Mouse (Mus musculus) urinary bladder, postnatal 14 days (tissue): ENCODE measurements around the gene Pbx4.

Experiments
- DNase-seq: peaks from one replicate; pipeline ENCODE4 v3.0.0; 2021; ENCODE audit warnings: low spot score

Pbx4 gene

DNA sequence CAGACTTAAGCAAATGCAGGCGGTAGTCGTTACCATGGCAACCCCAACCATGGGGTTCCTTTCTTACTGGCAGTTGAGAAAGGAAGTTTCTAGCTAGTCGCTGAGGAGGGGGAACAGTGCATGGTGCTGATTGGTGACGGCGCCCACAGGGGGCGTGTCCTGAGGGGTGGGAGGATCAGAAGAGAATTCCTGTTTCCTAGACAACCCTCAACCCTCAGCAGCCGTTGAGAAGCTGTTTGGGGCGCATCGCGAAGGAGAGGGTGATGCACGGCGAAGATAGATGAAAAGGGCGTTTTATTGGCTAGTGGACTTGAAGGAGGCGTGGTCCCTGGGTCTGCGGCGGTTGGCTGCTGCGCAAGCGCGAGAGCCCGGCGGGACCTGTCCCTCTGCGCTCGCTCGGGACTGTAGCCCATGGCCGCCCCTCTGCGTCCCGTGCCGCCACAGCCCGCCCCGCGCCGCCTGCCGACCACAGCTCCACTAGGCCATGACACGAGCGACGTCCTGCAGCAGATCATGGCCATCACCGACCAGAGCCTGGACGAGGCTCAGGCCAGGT is at the start of gene Pbx4:
TSS of gene Pbx4 (plus strand) at position 194 of the 556 bp plus-strand sequence.
- DNase-seq: peak; percentile 72

DNA sequence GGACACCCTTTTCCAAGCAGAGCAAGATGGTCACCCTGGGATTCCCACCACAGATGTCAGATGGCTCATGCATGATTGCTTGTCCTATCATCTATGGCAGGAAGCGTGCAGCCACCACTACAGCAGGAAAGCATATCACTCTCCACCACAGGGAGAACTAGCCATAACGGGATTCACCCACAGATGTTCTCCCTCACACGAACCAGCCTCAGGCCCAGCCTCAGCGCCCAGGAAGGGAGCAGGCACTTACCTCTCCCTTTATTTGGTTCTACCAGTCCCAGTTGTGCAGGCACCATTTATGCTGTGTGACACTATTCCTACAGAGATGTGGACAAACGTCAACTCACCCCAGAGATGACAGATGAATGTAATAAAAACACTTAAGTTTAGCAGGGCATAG is 43.2 kb upstream of the Pbx4 start:
- peak; percentile 2 for DNase-seq

DNA sequence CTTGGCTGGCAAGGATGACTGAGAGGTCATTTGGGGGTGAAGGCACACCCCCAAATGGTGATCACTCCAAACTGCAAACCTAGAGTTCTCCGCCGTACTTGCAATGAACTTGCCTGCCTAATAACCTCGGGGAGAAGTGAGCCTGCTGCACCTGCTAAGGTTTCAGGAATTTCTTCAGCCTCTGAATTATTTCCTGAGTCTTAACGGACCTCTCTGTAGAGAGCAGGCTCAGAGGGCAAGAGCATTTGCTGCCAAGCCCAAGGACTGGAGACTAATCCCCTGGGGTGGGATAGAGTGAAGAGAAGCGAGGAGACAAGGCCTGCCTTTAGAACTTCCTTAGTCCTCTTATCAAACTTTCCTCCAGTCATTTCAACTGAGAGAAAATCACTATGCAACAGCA is 42.6 kb upstream of the Pbx4 start:
- peak; percentile 1 for DNase-seq

DNA sequence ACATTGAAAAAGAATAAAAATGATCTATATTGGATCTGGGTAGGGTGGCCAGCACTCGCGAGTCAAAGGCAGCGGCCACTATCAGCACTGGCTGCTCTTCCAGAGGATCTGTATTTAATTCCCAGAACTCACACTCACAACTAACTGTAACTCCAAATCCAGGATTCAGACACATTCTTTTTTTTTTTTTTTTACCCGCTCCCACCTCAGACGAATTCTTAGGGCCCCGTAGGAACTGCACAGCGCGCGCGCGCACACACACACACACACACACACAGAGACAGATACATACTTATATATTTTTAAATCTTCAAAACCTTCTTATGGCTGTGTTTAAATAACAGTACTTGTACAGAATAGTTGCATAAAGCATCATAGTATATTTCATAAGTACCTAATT is 41.9 kb upstream of the Pbx4 start:
- peak; percentile 2 for DNase-seq

DNA sequence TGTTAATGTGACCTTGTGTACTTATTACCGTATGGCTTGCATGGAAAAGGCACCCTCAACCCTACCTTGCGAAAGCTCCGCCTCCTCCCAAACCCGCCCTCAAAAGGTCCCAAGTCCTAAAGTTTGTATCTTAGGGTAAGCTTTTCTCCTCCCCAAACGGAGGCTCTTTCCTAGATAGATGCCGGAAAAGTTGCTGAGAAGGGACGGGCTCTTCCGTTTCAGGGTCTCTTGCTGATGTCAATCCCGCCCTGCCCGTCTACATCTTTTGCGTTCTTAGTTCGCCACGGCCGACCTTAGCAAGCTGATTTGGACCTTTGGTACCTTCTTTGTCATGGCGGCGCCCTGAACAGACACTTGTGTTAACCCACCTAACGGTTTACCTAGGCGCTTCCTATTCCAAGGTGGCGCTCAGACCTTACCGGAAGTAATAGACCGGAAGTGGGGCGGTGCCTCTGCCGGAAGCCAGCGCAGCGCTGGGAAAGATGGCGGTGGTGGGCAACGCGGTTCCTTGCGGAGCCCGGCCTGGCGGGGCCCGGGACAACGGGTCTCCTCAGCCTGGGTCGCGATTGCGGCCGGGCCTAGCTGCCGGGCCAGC is 41.4 kb upstream of the Pbx4 start, which contains the start of the genes Atp13a1 and Zfp866:
TSS of gene Atp13a1 (plus strand) at position 391 of the 595 bp plus-strand sequence.
TSS of gene Zfp866 (minus strand) at position 406 of the 595 bp plus-strand sequence.
- peak; percentile 91 for DNase-seq

DNA sequence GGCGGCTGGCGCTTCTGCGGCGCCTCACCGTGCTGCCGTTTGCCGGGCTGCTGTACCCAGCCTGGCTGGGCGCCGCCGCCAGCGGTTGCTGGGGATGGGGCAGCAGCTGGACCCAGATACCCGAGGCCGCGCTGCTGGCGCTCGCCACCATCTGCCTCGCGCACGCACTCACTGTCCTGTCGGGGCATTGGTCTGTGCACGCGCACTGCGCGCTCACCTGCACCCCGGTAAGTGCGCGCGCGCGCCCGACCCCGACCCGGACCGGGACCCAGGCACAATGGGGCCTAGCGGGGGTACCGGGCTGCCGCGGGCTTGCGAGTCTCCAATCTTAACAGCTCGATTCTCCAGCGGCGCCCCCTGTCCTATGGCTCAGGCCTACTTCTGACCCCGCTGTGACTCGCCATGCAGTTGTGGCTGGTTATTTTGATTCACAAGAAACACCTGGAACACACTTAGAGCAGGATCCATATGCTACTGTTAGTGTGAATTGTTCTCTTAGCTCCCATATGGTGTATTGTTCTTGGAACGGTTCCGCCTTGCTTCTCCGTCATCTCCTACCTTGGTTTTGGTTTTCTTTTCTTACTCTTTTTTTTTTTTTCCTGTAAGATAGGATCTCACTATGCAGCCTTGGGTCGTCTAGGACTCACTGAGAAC is 40.7 kb upstream of the Pbx4 start:
- peak; percentile 33 for DNase-seq

DNA sequence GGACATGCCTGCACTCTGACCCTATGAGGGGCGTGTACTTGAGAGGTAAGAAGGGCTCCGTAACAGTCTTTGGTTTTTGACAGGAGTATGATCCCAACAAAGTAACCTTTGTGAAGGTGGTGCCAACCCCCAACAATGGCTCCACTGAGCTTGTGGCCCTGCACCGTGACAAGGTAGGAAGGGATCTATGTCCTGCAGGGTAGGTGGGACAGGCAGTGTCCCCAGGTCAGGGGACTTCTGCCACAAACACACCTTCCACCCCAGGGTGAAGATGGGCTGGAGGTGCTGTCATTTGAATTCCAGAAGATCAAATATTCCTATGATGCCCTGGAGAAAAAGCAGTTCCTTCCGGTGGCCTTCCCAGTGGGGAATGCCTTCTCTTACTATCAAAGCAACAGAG is 38.6 kb upstream of the Pbx4 start:
- DNase-seq: no peak

DNA sequence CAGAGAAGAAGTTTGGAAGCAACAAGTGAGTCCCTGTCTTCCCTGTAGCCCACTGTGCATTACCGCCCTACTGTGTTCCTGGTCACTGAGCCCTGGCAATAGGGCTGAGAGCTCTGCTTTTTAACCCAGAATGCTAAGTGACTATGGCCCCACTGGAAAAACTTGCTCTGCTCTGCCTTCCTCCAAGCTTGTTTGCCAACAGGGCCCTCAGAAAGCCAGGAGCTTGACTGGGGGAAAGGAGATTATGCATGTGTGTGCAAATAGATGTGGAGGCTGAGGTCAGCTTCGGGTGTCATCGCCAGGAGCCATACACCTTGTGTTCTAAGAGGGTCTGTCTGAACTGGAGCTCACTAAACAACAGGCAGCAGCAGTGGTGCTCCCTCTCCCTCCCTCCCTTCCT is 38.2 kb upstream of the Pbx4 start:
- DNase-seq: peak; percentile 8

DNA sequence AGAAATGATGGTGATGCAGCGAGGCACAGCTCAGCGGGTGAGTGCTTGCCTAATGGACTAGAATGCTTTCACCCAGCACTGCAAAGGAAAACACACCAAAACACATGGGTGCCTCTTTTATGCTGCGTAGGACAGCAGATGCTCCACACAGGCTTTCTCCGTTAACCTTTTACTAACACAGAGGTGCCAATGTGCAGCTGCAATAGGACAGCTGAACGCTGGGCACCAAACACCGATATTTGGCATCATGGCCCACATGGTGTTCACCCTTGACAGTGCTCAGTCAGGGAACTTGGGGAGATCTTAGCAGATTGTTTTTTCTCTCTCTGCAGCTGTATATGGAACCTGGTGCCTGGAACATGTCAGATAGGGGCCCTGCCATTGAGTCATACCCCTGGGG is 37.4 kb upstream of the Pbx4 start:
- peak; percentile 2 for DNase-seq

DNA sequence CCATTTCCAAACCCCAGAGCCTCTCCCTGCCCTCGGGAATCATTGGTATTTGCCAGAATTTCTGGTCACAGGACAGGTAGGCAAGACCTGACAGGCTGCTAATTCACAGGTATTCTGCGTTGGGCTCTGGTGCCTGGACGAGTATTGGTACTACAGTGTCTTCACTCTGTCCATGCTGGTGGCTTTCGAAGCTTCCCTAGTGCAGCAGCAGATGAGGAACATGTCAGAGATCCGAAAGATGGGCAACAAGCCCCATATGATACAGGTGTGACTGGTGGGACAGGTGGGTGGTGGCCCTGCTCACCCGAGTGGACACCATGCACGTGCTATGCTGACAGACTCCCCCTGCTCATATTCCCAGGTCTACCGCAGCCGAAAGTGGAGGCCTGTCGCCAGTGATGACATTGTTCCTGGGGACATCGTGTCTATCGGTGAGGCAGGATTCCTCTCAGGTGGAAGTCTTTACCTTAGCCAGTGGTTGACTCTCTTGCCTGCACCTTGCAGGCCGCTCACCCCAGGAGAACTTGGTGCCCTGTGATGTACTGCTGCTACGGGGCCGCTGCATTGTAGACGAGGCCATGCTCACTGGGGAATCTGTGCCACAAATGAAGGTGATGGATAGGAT is 35.5 kb upstream of the Pbx4 start:
- peak; percentile 2 for DNase-seq

DNA sequence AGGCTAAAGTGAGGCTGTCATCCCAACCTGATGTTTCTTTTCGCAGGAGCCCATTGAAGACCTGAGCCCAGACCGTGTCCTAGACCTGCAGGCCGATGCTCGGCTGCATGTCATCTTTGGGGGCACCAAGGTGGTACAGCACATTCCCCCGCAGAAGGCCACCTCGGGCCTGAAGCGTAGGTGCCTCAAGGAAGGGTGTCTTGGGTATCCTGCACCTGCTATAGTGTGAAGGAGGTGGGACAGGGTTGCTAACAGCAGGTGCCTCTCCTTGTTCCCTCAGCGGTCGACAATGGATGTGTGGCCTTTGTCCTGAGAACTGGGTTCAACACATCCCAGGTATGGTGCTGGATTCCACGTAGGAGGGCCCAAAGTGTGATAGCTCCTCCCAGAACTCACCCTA is 34.6 kb upstream of the Pbx4 start:
- DNase-seq: peak; percentile 1

DNA sequence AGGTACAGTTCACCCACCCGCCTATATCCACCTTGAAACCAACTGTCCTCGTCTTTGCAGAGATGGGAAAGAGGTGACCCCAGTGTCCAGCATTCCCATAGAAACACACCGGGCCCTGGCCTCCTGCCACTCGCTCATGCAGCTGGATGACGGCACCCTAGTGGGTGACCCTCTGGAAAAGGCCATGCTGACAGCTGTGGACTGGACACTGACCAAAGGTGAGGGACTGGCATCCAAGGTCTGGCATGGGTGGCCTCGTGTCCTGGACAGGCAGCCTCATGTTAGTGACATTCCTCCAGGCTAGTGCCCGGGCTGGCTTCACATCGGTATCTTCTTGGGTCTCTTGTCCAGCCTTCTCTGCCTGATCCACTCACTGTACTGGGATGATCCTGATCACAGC is 33.0 kb upstream of the Pbx4 start:
- DNase-seq: peak; percentile 2

DNA sequence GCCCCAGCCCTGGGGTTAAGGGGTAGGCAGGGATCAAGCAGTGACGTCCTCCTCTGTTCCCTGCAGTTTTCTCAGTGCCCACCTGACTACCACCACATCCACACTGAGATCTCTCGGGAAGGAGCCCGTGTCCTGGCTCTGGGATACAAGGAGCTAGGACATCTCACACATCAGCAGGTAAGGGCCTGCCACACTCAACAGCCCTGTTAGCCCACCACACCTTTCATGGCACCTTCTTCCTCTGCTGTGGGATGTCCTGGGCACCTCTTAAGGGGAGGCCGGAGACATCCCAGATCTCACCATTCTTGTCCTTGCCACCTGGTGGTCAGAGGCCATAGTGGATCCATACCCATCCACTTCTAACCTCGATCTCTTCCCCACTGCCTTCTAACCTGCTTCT is 32.3 kb upstream of the Pbx4 start:
- DNase-seq: peak; percentile 1

DNA sequence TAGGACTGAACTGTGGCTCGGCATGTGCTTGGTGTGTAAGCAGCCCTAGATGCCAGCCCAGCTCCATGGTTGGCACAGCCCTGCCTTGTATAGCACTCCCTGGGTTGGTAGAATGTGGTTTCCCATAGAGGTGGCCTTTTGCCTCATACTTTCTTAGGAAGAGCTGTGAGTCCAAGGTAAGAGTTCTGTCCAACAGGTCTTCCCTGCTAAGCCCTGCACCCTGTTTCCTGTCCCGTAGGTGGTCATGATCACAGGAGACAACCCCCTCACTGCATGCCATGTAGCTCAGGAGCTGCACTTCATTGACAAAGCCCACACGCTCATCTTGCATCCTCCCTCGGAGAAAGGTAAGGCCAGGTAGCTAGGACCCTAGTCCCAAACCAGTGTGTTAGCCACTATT is 30.5 kb upstream of the Pbx4 start:
- DNase-seq: peak; percentile 1

DNA sequence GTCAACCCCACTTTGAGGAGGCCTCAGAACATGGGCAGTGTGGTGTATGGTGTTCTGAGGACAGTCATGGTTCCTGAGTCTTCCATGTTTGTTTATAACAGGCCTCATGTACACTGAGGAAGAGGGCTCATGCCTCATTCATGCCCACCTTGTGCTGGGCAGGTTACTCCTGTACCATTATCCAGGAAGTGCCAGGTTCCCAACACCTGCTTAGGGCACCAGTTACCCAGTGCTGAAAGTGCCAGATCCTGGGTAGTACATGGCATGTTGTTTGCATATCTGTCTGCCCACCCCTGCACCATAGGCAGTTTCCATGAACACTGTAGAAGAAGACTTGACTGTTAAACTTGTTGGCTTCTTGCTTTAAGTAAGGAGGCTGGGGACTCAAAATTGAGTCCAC is 30.1 kb upstream of the Pbx4 start:
- DNase-seq: no peak

DNA sequence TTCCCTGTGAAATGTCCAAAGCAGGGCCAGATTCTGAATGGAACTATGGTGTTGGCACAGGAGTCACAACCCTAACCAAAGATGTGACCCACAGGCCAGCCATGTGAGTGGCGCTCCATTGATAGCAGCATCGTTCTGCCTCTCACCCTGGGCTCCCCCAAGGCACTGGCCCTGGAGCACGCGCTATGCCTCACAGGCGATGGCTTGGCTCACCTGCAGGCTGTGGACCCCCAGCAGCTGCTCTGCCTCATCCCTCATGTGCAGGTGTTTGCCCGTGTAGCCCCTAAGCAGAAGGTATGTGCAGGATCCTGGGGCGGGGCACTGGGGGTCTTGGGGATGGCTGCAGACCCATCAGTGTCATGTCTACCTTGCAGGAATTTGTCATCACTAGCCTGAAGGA is 28.9 kb upstream of the Pbx4 start:
- no peak for DNase-seq

DNA sequence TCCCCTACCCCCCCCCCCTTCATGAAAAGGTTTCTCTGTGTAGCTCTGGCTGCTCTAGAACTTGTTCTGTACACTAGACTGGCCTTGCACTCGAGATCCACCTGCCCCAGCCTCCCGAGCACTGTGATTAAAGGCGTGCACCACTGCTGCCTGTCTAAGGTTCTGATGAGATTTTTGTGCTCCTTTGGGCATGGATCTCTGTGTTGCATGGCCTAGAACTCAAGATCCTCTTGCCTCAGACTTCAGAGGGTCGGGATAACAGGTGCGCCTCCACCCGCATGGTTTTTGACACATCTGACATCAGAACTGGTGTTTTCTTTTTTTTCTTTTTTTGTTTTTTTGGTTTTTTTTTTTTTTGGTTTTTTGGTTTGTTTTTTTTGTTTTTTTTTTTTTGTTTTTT is 27.8 kb upstream of the Pbx4 start:
- DNase-seq: no peak

DNA sequence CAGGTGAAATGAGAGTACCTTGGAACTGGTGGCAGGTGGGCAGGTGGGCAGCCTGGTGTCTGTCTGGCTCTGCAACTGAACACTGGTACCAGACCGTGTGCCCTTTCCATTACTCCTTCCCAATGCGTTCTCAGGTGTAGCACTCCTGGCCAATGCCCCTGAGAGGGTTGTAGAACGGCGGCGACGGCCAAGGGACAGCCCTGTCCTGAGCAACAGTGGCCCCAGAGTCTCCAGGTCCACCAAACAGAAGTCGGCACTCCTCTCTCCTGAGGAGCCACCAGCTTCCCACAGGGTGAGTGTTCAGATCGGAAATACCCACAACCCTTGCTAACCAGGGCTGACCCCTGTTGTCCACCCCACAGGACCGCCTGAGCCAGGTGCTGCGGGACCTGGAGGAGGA is 27.2 kb upstream of the Pbx4 start:
- no peak for DNase-seq

DNA sequence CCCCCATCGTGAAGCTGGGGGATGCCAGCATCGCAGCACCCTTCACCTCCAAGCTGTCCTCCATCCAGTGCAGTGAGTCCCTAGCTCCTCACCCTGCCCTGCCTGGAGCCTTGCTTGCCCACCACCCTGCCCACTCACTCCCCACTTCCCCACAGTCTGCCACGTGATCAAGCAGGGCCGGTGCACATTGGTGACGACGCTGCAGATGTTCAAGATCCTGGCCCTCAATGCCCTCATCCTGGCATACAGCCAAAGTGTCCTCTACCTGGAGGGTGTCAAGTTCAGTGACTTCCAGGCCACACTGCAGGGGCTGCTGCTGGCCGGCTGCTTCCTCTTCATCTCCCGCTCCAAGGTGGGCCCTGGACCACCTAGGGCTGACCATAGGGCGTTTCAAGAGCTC is 26.8 kb upstream of the Pbx4 start:
- DNase-seq: no peak

DNA sequence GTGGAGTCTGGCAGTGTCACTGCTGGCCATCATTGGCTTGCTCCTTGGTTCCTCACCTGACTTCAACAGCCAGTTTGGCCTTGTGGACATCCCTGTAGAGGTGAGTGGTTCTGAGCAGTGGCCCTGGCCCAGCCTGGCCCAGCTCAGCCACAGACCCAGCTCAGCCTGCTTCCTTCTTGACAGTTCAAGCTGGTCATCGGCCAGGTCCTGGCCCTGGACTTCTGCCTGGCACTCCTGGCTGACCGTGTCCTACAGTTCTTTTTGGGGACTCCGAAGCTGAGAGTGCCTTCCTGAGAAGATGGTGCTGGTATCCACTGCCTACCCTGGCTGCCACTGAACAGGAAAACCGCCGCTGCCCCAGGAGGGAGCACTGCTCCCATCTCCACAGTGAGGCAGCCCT is 25.1 kb upstream of the Pbx4 start:
- DNase-seq: no peak

DNA sequence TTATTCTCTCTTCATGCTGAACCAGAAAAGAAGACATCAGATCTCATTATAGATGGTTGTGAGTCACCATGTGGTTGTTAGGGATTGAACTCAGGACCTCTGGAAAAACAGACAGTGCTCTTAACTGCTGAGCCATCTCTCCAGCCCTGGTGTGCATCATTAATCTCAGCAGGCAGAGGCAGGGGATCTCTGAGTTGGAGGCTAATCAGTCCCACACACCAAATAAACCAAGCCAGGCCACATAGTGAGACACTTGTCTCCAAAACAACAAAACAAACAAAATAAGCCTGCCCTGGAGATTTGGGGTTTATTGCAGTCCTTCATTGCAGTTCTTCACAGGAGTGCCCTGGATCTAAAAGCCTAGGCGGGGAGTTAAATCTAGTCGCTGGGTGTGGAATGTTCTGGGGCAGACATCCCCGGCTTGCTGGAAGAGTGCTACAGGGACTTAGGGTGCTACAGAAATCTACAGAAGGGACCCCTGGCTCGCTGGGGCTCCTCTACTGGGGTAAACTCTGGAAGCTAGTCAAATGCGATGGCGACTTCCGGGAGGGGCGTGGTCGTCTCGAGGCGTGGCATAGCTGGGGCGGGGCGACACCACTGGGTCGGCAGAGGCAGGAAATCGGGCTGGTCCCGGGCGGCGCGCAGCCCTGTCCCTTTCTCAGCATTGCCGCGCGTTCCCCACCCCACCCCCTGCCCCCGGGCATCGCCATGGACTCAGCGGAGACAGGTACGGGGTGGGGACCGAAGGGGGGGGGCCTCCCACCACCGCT is 24.0 kb upstream of the Pbx4 start, which contains the start of gene Gmip:
TSS of gene Gmip (plus strand) at position 586 of the 770 bp plus-strand sequence.
- peak; percentile 83 for DNase-seq

DNA sequence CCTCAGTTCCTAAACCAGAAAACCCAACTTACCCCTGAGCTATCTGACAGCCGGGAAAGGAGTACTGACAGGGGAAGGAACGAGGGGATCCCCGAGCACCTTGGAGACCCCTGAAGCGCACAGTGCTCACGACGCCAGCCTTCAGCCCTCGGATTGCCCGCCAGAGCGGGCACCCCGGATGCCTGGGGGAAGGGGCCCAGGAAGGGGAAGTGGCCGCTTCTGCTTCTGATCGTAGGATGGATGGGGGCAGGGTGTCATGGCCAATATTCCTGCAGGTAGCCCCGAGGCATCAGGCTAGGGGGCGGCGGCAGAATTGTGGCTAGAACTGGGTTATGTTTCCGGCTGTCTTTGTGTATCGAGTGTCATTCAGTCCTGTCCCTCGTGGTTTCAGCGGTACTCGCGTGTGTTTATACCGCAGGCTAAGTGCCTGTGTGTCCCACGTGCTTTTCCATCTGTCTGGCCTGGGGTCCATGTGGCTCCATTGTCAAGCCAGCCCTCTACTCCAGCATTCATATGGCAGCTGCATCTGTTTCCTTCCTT is 23.4 kb upstream of the Pbx4 start:
- DNase-seq: no peak
